Comparison of ENCODE assay signal across 23 mouse cellular contexts in genomic region chr10:119463793-119464192, GRCm38 (mm10). TPM values are rescaled to one million over a fixed set of nuclear protein-coding genes. Genes with fewer than 3 reads are reported as not detected.
"Had no signal": no experiment of that assay in that cellular context is flagged by ENCODE, and none has a peak within 500 bp of the region (broad histone marks: within the 10 kb centered on the region; RNA-seq: fewer than 3 reads in every experiment).

No protein-coding gene starts in this region.

- H3K27ac ChIP-seq: kidney, postnatal 0 days; layer of hippocampus, adult 2 months; limb, embryonic 10.5 days; limb, embryonic 13.5 days; liver, embryonic 15.5 days; neural tube, embryonic 12.5 days; neural tube, embryonic 15.5 days; stomach, postnatal 0 days had no signal

- H3K9me3 ChIP-seq: limb, embryonic 10.5 days; limb, embryonic 13.5 days; liver, embryonic 15.5 days; neural tube, embryonic 12.5 days; neural tube, embryonic 15.5 days had no signal

- H3K4me2 ChIP-seq: limb, embryonic 13.5 days; liver, embryonic 15.5 days; midbrain, embryonic 11.5 days; neural tube, embryonic 12.5 days; neural tube, embryonic 15.5 days had no signal

- H3K4me3 ChIP-seq: layer of hippocampus, adult 2 months; limb, embryonic 10.5 days; limb, embryonic 13.5 days; liver, embryonic 15.5 days; neural tube, embryonic 12.5 days; neural tube, embryonic 15.5 days had no signal

- DNase-seq: kidney, postnatal 25 days; layer of hippocampus, adult 9-11 months; lung, adult 2 months; lung, postnatal 14 days; lung, postnatal 4 days; midbrain, embryonic 14.5 days; right cerebral cortex, adult 18-20 months; right cerebral cortex, postnatal 14 days; right cerebral cortex, postnatal 4 days; thymus, adult 2 months; thymus, postnatal 14 days; thymus, postnatal 4 days had no signal

- H3K27me3 ChIP-seq: limb, embryonic 13.5 days; liver, embryonic 15.5 days; neural tube, embryonic 12.5 days; neural tube, embryonic 15.5 days had no signal

- H3K4me1 ChIP-seq: liver, embryonic 15.5 days; neural tube, embryonic 12.5 days; neural tube, embryonic 15.5 days had no signal

- H3K36me3 ChIP-seq: limb, embryonic 10.5 days; limb, embryonic 13.5 days; liver, embryonic 15.5 days; neural tube, embryonic 12.5 days; neural tube, embryonic 15.5 days had no signal

- H3K9ac ChIP-seq: limb, embryonic 13.5 days; liver, embryonic 15.5 days; neural tube, embryonic 12.5 days; neural tube, embryonic 15.5 days had no signal

RNA-seq across cellular contexts. Expression of gene Grip1, which starts 10.2 kb away (rescaled TPM):
- total RNA-seq: megakaryocyte progenitor cell, adult 5-6 weeks; megakaryocyte-erythroid progenitor cell, adult 5-6 weeks had no signal
